In genomic region chr5:9344581-9344980, GRCm38 (mm10) we compare ENCODE assay signal across 12 mouse cellular contexts.
A peak's percentile ranks its signal among the peaks of the same experiment; 100 is the strongest.
DNase-seq lines count a peak whose midpoint lies in the region; ATAC-seq and TF ChIP-seq lines count a peak whose summit lies in the region.
"Had no signal": no experiment of that assay in that cellular context is flagged by ENCODE, and none has a peak within 500 bp of the region (broad histone marks: within the 10 kb centered on the region; RNA-seq: fewer than 3 reads in every experiment).

No protein-coding gene starts in this region.

- no peak overlapping the region for H3K4me2 ChIP-seq in forebrain, embryonic 15.5 days (replicated peaks)
- no peak overlapping the region for H3K4me2 ChIP-seq in midbrain, embryonic 14.5 days (ENCODE audit: low read length)
- H3K4me2 ChIP-seq in intestine, postnatal 0 days (replicated peaks; ENCODE audit: low read depth): no peak overlapping the region

- H3K9me3 ChIP-seq in forebrain, embryonic 15.5 days: no peaks in the 10 kb centered on the region
- H3K9me3 ChIP-seq in midbrain, embryonic 14.5 days (ENCODE audit: control insufficient read depth, low read length): no peaks in the 10 kb centered on the region
- H3K9me3 ChIP-seq in intestine, postnatal 0 days (ENCODE audit: control insufficient read depth): no peaks in the 10 kb centered on the region

- no peak for TF ChIP-seq CTCF in intestine, postnatal 0 days (IDR thresholded peaks at IDR 0.05; ENCODE audit: low read depth)

- no peaks in the 10 kb centered on the region for H3K27me3 ChIP-seq in forebrain, embryonic 15.5 days
- no peaks in the 10 kb centered on the region for H3K27me3 ChIP-seq in midbrain, embryonic 14.5 days (ENCODE audit: control insufficient read depth, insufficient read depth, low read length)
- H3K27me3 ChIP-seq in intestine, postnatal 0 days (replicated peaks; ENCODE audit: control insufficient read depth, insufficient read depth, low read length): no peaks in the 10 kb centered on the region

- WGBS in forebrain, embryonic 15.5 days: 33% methylated on average over 5 of the region's 5 CpGs
- 45% methylated on average over 5 of the region's 5 CpGs for WGBS in midbrain, embryonic 14.5 days
- 69% methylated on average over 5 of the region's 5 CpGs for WGBS in intestine, postnatal 0 days

- no peaks in the 10 kb centered on the region for H3K36me3 ChIP-seq in forebrain, embryonic 15.5 days
- H3K36me3 ChIP-seq in midbrain, embryonic 14.5 days (ENCODE audit: control insufficient read depth, insufficient read depth, low read length): no peaks in the 10 kb centered on the region
- no peaks in the 10 kb centered on the region for H3K36me3 ChIP-seq in intestine, postnatal 0 days (ENCODE audit: control insufficient read depth, insufficient read depth)

- no peak overlapping the region for H3K4me3 ChIP-seq in forebrain, embryonic 15.5 days
- H3K4me3 ChIP-seq in midbrain, embryonic 14.5 days (replicated peaks; ENCODE audit: low read depth, low read length): no peak overlapping the region
- H3K4me3 ChIP-seq in intestine, postnatal 0 days (ENCODE audit: low read depth, low read length): no peak overlapping the region

- no peak overlapping the region for H3K27ac ChIP-seq in forebrain, embryonic 15.5 days (replicated peaks)
- H3K27ac ChIP-seq in midbrain, embryonic 14.5 days (replicated peaks; ENCODE audit: low read depth, low read length): peak overlapping the region; percentile 75
- H3K27ac ChIP-seq in intestine, postnatal 0 days (ENCODE audit: low read depth, low read length): no peak overlapping the region
- H3K27ac ChIP-seq: liver, embryonic 14.5 days had no signal

- no peak for ATAC-seq in cerebellum, adult (ENCODE audit: insufficient number of reproducible peaks, low FRiP score, low TSS enrichment)
- ATAC-seq in forebrain, embryonic 15.5 days (replicated peaks): peak; percentile 86
- ATAC-seq in midbrain, embryonic 14.5 days (ENCODE audit: low FRiP score, low TSS enrichment): peak; percentile 61; the same call in 1 of the 2 replicates
- no peak for ATAC-seq in intestine, postnatal 0 days

- peaks cover 21% of the 10 kb centered on the region for H3K4me1 ChIP-seq in forebrain, embryonic 15.5 days
- peaks cover 22% of the 10 kb centered on the region for H3K4me1 ChIP-seq in midbrain, embryonic 14.5 days (ENCODE audit: control insufficient read depth, insufficient read depth, low read length)
- no peaks in the 10 kb centered on the region for H3K4me1 ChIP-seq in intestine, postnatal 0 days (replicated peaks; ENCODE audit: control insufficient read depth, insufficient read depth, low read length)

- DNase-seq in cerebellum, adult 18-20 months: peak; percentile 29 to 39
- peak; percentile 70 for DNase-seq in brain, adult 2 months (ENCODE audit: low read depth, low spot score)
- DNase-seq in midbrain, embryonic 14.5 days: peak; percentile 56
- no peak for DNase-seq in left cerebral cortex, adult 8-10 months (ENCODE audit: low spot score in 2 of 2)
- DNase-seq in urinary bladder, postnatal 4 days (ENCODE audit: low spot score in 2 of 2): no peak
- DNase-seq: adrenal gland, postnatal 14 days; gastrocnemius, postnatal 36 days; kidney, adult 2 months had no signal

- H3K9ac ChIP-seq in forebrain, embryonic 15.5 days (replicated peaks): no peak overlapping the region
- H3K9ac ChIP-seq in midbrain, embryonic 14.5 days (replicated peaks; ENCODE audit: low read length): no peak overlapping the region
- H3K9ac ChIP-seq in intestine, postnatal 0 days (ENCODE audit: low read depth, low read length): no peak overlapping the region
- H3K9ac ChIP-seq: liver, embryonic 14.5 days had no signal

Comparison
In these comparisons a context has a peak if more than half of its experiments do, and no peak if none do; other contexts are left out.
1. DNase-seq: peak in cerebellum, adult 18-20 months (2 of 2), brain, adult 2 months (single experiment) and midbrain, embryonic 14.5 days (single experiment); none in left cerebral cortex, adult 8-10 months (0 of 2) and urinary bladder, postnatal 4 days (0 of 2).
2. ATAC-seq: peak in forebrain, embryonic 15.5 days (single experiment) and midbrain, embryonic 14.5 days (single experiment); none in cerebellum, adult (single experiment) and intestine, postnatal 0 days (single experiment).